Mouse (Mus musculus): ENCODE data around the gene Rcn3. TPM values are rescaled to one million over a fixed set of nuclear protein-coding genes. Genes with fewer than 3 reads are reported as not detected.

The Rcn3 gene
- polyA plus RNA-seq, 1 experiment, result 3.1 TPM

GRCm38 (mm10) chr7:45090251-45090977 is 1.6 kb downstream of the Rcn3 start:
- Histone ChIP-seq H3K27ac (ENCODE audit: insufficient read depth, low read depth, low read length) (no peak overlapping the region), H3K4me3 (ENCODE audit: insufficient read depth, low read length) (no peak overlapping the region), H3K4me1 (ENCODE audit: control insufficient read depth, insufficient read depth, low read length) (peaks cover 12% of the 10 kb centered on the region)
- TF ChIP-seq POLR2A (IDR thresholded peaks at IDR 0.05; ENCODE audit: borderline replicate concordance, low read depth, low read length), result no peak
- no peak for TF ChIP-seq CTCF (IDR thresholded peaks at IDR 0.05; ENCODE audit: low read depth, low read length)

GRCm38 (mm10) chr7:45088597-45088996 is 3.4 kb downstream of the Rcn3 start:
- H3K27ac ChIP-seq (ENCODE audit: insufficient read depth, low read depth, low read length), result no peak overlapping the region
- no peak overlapping the region for H3K4me3 ChIP-seq (ENCODE audit: insufficient read depth, low read length)
- no peak for TF ChIP-seq CTCF (IDR thresholded peaks at IDR 0.05; ENCODE audit: low read depth, low read length)
- H3K4me1 ChIP-seq (ENCODE audit: control insufficient read depth, insufficient read depth, low read length), result no peaks in the 10 kb centered on the region; the same call in 1 of the 2 replicates

GRCm38 (mm10) chr7:45086084-45086483 is 5.9 kb downstream of the Rcn3 start:
- H3K4me1 ChIP-seq (ENCODE audit: control insufficient read depth, insufficient read depth, low read length), result peaks cover 17% of the 10 kb centered on the region
- TF ChIP-seq POLR2A (IDR thresholded peaks at IDR 0.05; ENCODE audit: borderline replicate concordance, low read depth, low read length), result no peak
- TF ChIP-seq CTCF (IDR thresholded peaks at IDR 0.05; ENCODE audit: low read depth, low read length), result no peak; the same call in 1 of the 2 replicates
- H3K4me3 ChIP-seq (ENCODE audit: insufficient read depth, low read length), result no peak overlapping the region
- no peak overlapping the region for H3K27ac ChIP-seq (ENCODE audit: insufficient read depth, low read depth, low read length)

- TF ChIP-seq CTCF (IDR thresholded peaks at IDR 0.05; ENCODE audit: low read depth, low read length) (no peak), POLR2A (IDR thresholded peaks at IDR 0.05; ENCODE audit: borderline replicate concordance, low read depth, low read length) (no peak)
- H3K27ac ChIP-seq (ENCODE audit: insufficient read depth, low read depth, low read length), result peak overlapping the region; percentile 92
- H3K4me1 ChIP-seq (ENCODE audit: control insufficient read depth, insufficient read depth, low read length), result peaks cover 22% of the 10 kb centered on the region
- H3K4me3 ChIP-seq (ENCODE audit: insufficient read depth, low read length), result peak overlapping the region; percentile 41
These were observed 8.6 kb downstream of the Rcn3 start for GRCm38 (mm10) chr7:45083300-45083890.

GRCm38 (mm10) chr7:45082401-45083299 is 9.4 kb downstream of the Rcn3 start:
- H3K27ac ChIP-seq (ENCODE audit: insufficient read depth, low read depth, low read length), result peak overlapping the region; percentile 92
- no peak for TF ChIP-seq POLR2A (IDR thresholded peaks at IDR 0.05; ENCODE audit: borderline replicate concordance, low read depth, low read length)
- TF ChIP-seq CTCF (IDR thresholded peaks at IDR 0.05; ENCODE audit: low read depth, low read length), result peak; percentile 50

GRCm38 (mm10) chr7:45081016-45081415 is 11.0 kb downstream of the Rcn3 start:
- Histone ChIP-seq H3K27ac (ENCODE audit: insufficient read depth, low read depth, low read length) (peak overlapping the region; percentile 67), H3K4me3 (ENCODE audit: insufficient read depth, low read length) (no peak overlapping the region), H3K4me1 (ENCODE audit: control insufficient read depth, insufficient read depth, low read length) (peaks cover 23% of the 10 kb centered on the region)
- no peak for TF ChIP-seq CTCF (IDR thresholded peaks at IDR 0.05; ENCODE audit: low read depth, low read length)

More at GRCm38 (mm10) chr7:45082401-45083299, 9.4 kb downstream of the Rcn3 start:
- Histone ChIP-seq H3K4me3 (ENCODE audit: insufficient read depth, low read length) (peak overlapping the region; percentile 41), H3K4me1 (ENCODE audit: control insufficient read depth, insufficient read depth, low read length) (peaks cover 22% of the 10 kb centered on the region)

- no peak overlapping the region for H3K4me3 ChIP-seq (ENCODE audit: insufficient read depth, low read length)
- H3K27ac ChIP-seq (ENCODE audit: insufficient read depth, low read depth, low read length), result no peak overlapping the region
- peaks cover 35% of the 10 kb centered on the region for H3K4me1 ChIP-seq (ENCODE audit: control insufficient read depth, insufficient read depth, low read length)
- TF ChIP-seq POLR2A (IDR thresholded peaks at IDR 0.05; ENCODE audit: borderline replicate concordance, low read depth, low read length), result no peak
- peak; percentile 61 for TF ChIP-seq CTCF (IDR thresholded peaks at IDR 0.05; ENCODE audit: low read depth, low read length)
These were observed 12.2 kb downstream of the Rcn3 start for GRCm38 (mm10) chr7:45079856-45080255.

- peaks cover 36% of the 10 kb centered on the region for H3K4me1 ChIP-seq (ENCODE audit: control insufficient read depth, insufficient read depth, low read length)
- H3K27ac ChIP-seq (ENCODE audit: insufficient read depth, low read depth, low read length), result no peak overlapping the region
- peak; percentile 96 for TF ChIP-seq CTCF (IDR thresholded peaks at IDR 0.05; ENCODE audit: low read depth, low read length)
- no peak for TF ChIP-seq POLR2A (IDR thresholded peaks at IDR 0.05; ENCODE audit: borderline replicate concordance, low read depth, low read length)
- no peak overlapping the region for H3K4me3 ChIP-seq (ENCODE audit: insufficient read depth, low read length)
These were observed 13.5 kb downstream of the Rcn3 start for GRCm38 (mm10) chr7:45078513-45078912.

GRCm38 (mm10) chr7:45077829-45078228 is 14.2 kb downstream of the Rcn3 start:
- no peak overlapping the region for H3K4me3 ChIP-seq (ENCODE audit: insufficient read depth, low read length)
- no peak overlapping the region for H3K27ac ChIP-seq (ENCODE audit: insufficient read depth, low read depth, low read length)
- TF ChIP-seq POLR2A (IDR thresholded peaks at IDR 0.05; ENCODE audit: borderline replicate concordance, low read depth, low read length) (no peak), CTCF (IDR thresholded peaks at IDR 0.05; ENCODE audit: low read depth, low read length) (no peak)
- peaks cover 36% of the 10 kb centered on the region for H3K4me1 ChIP-seq (ENCODE audit: control insufficient read depth, insufficient read depth, low read length)

Data from bone marrow macrophage, adult 2 months (primary cell).